Mouse (Mus musculus) CH12.LX (cell line): Measurements from ENCODE around the gene Crip2. TPM values are rescaled to one million over a fixed set of nuclear protein-coding genes. Genes with fewer than 3 reads are reported as not detected.

Source experiments
- DNase-seq: peaks from one replicate; pipeline ENCODE4 v3.0.0-alpha.2; 2013; ENCODE audit errors: extremely low read depth
- H3K27ac ChIP-seq: 2 replicates; pipeline ENCODE4 v1.5.1; 2012; ENCODE audit warnings: low read depth, mild to moderate bottlenecking, control low read depth, moderate library complexity; ENCODE audit not compliant: insufficient read depth
- H3K27me3 ChIP-seq: replicated peaks from 2 replicates; pipeline ENCODE3; 2012; ENCODE audit warnings: inconsistent platforms
- H3K36me3 ChIP-seq, 2 experiments: replicated peaks in 1 of 2; 2 replicates each; pipeline versions ENCODE3 to v1.6.1; 2012; ENCODE audit warnings: inconsistent platforms in 1 of 2, low read length in 1 of 2, mild to moderate bottlenecking in 1 of 2, mixed read lengths in 1 of 2, moderate library complexity in 1 of 2; ENCODE audit not compliant: control insufficient read depth in 1 of 2, insufficient read depth in 1 of 2
- H3K4me1 ChIP-seq, 2 experiments: 2 replicates each; pipeline ENCODE4 v1.6.1; 2012; ENCODE audit warnings: inconsistent platforms in 1 of 2, moderate library complexity in 1 of 2; ENCODE audit not compliant: insufficient read depth in 2 of 2, control insufficient read depth in 1 of 2
- H3K4me2 ChIP-seq: 2 replicates; pipeline ENCODE4 v1.6.1; 2012; ENCODE audit warnings: low read depth, mild to moderate bottlenecking, control low read depth; ENCODE audit not compliant: poor library complexity, insufficient read depth, severe bottlenecking
- H3K4me3 ChIP-seq, 3 experiments: fragments of 150-350 bp in 1 of 3; sonication (generic) in 1 of 3; replicated peaks in 1 of 3; 2 replicates each; pipeline versions ENCODE3 to v1.5.1; 2011 to 2012; ENCODE audit warnings: low read depth in 2 of 3, low read length in 2 of 3, mild to moderate bottlenecking in 2 of 3, moderate library complexity in 2 of 3, control low read depth in 1 of 3, improper control_type of control experiment in 1 of 3, inconsistent platforms in 1 of 3, mixed read lengths in 1 of 3; ENCODE audit not compliant: poor library complexity in 1 of 3
- H3K79me2 ChIP-seq: replicated peaks from 2 replicates; pipeline ENCODE4 v1.6.1; 2012; ENCODE audit warnings: mild to moderate bottlenecking, moderate library complexity; ENCODE audit not compliant: control insufficient read depth, poor library complexity, insufficient read depth, severe bottlenecking; ENCODE audit errors: extremely low read depth
- H3K9ac ChIP-seq: 2 replicates; pipeline ENCODE4 v1.6.1; 2012; ENCODE audit warnings: low read depth, mild to moderate bottlenecking, control low read depth, moderate library complexity; ENCODE audit not compliant: insufficient read depth
- H3K9me3 ChIP-seq: replicated peaks from 2 replicates; pipeline ENCODE3; 2012; ENCODE audit warnings: low read length, inconsistent platforms, mixed read lengths
- BHLHE40 ChIP-seq: IDR thresholded peaks from 2 replicates; pipeline ENCODE4 v1.6.1; 2011; ENCODE audit warnings: mild to moderate bottlenecking, low read depth, low read length, improper control_type of control experiment
- CHD1 ChIP-seq: IDR thresholded peaks from 2 replicates; pipeline ENCODE4 v1.6.1; 2012; ENCODE audit warnings: low read depth, low read length, improper control_type of control experiment, inconsistent platforms
- CTCF ChIP-seq, 2 experiments: IDR thresholded peaks in 1 of 2; conservative IDR thresholded peaks in 1 of 2; 2 replicates each; pipeline ENCODE4 v1.5.1; 2011 to 2012; ENCODE audit warnings: low read depth in 2 of 2, low read length in 2 of 2, improper control_type of control experiment in 1 of 2, inconsistent platforms in 1 of 2, mild to moderate bottlenecking in 1 of 2, moderate library complexity in 1 of 2
- ELF1 ChIP-seq: IDR thresholded peaks from 2 replicates; pipeline ENCODE4 v1.6.1; 2014; ENCODE audit warnings: low read depth, mild to moderate bottlenecking, inconsistent platforms, low read length, improper control_type of control experiment
- ETS1 ChIP-seq: conservative IDR thresholded peaks from 2 replicates; pipeline ENCODE4 v1.6.1; 2012; ENCODE audit warnings: low read depth, mild to moderate bottlenecking, inconsistent platforms, low read length, improper control_type of control experiment, moderate library complexity
- GABPA ChIP-seq: IDR thresholded peaks from 2 replicates; pipeline ENCODE4 v1.6.1; 2012; ENCODE audit warnings: low read depth, low read length, improper control_type of control experiment, inconsistent platforms; ENCODE audit not compliant: insufficient replicate concordance
- HCFC1 ChIP-seq: IDR thresholded peaks from 2 replicates; pipeline ENCODE4 v1.6.1; 2012; ENCODE audit warnings: low read depth, mild to moderate bottlenecking, inconsistent platforms, low read length, improper control_type of control experiment
- IRF4 ChIP-seq: IDR thresholded peaks from 2 replicates; pipeline ENCODE4 v1.6.1; 2014; ENCODE audit warnings: low read depth, mild to moderate bottlenecking, inconsistent platforms, low read length, improper control_type of control experiment
- JUN ChIP-seq: IDR thresholded peaks from 2 replicates; pipeline ENCODE4 v1.6.1; 2011; ENCODE audit warnings: low read depth, mild to moderate bottlenecking, low read length, improper control_type of control experiment, moderate library complexity; ENCODE audit not compliant: insufficient read depth
- MAFK ChIP-seq: IDR thresholded peaks from 2 replicates; pipeline ENCODE4 v1.6.1; 2011; ENCODE audit warnings: low read length, improper control_type of control experiment; ENCODE audit not compliant: insufficient replicate concordance
- MAZ ChIP-seq: IDR thresholded peaks from 2 replicates; pipeline ENCODE4 v1.6.1; 2012; ENCODE audit warnings: low read depth, mild to moderate bottlenecking, inconsistent platforms, low read length, improper control_type of control experiment, moderate library complexity
- MXI1 ChIP-seq: IDR thresholded peaks from 2 replicates; pipeline ENCODE4 v1.6.1; 2011; ENCODE audit warnings: mild to moderate bottlenecking, low read depth, low read length, improper control_type of control experiment
- MYC ChIP-seq: IDR thresholded peaks from 2 replicates; pipeline ENCODE4 v1.6.1; 2011; ENCODE audit warnings: low read depth, mild to moderate bottlenecking, improper control_type of control experiment, low read length
- NELFE ChIP-seq: IDR thresholded peaks from 2 replicates; pipeline ENCODE4 v1.6.1; 2011; ENCODE audit warnings: low read depth, low read length, improper control_type of control experiment
- NRF1 ChIP-seq: IDR thresholded peaks from 2 replicates; pipeline ENCODE4 v1.6.1; 2014; ENCODE audit warnings: low read depth, mild to moderate bottlenecking, inconsistent platforms, low read length, improper control_type of control experiment, moderate library complexity
- PAX5 ChIP-seq: IDR thresholded peaks from 2 replicates; pipeline ENCODE4 v1.6.1; 2012; ENCODE audit warnings: low read length, inconsistent platforms, mixed read lengths
- POLR2A ChIP-seq: IDR thresholded peaks from 2 replicates; pipeline ENCODE4 v1.6.1; 2011; ENCODE audit warnings: low read depth, mild to moderate bottlenecking, improper control_type of control experiment, low read length
- POLR2AphosphoS2 ChIP-seq: IDR thresholded peaks from 2 replicates; pipeline ENCODE4 v1.6.1; 2011; ENCODE audit warnings: low read depth, low read length, improper control_type of control experiment
- RAD21 ChIP-seq: IDR thresholded peaks from 2 replicates; pipeline ENCODE4 v1.6.1; 2011; ENCODE audit warnings: low read depth, mild to moderate bottlenecking, low read length, improper control_type of control experiment, moderate library complexity
- SIN3A ChIP-seq: IDR thresholded peaks from 2 replicates; pipeline ENCODE4 v1.6.1; 2012; ENCODE audit warnings: low read length, improper control_type of control experiment, inconsistent platforms
- SMC3 ChIP-seq: IDR thresholded peaks from 2 replicates; pipeline ENCODE4 v1.6.1; 2011; ENCODE audit warnings: low read depth, low read length, improper control_type of control experiment
- TBP ChIP-seq: conservative IDR thresholded peaks from 2 replicates; pipeline ENCODE4 v1.6.1; 2011; ENCODE audit warnings: low read depth, low read length, improper control_type of control experiment
- TCF12 ChIP-seq: IDR thresholded peaks from 2 replicates; pipeline ENCODE4 v1.6.1; 2014; ENCODE audit warnings: low read depth, mild to moderate bottlenecking, inconsistent platforms, low read length, improper control_type of control experiment
- UBTF ChIP-seq: IDR thresholded peaks from 2 replicates; pipeline ENCODE4 v1.6.1; 2012; ENCODE audit warnings: low read depth, mild to moderate bottlenecking, inconsistent platforms, low read length, improper control_type of control experiment, moderate library complexity
- USF2 ChIP-seq: conservative IDR thresholded peaks from 2 replicates; pipeline ENCODE4 v1.6.1; 2011; ENCODE audit warnings: low read depth, low read length, improper control_type of control experiment
- ZKSCAN1 ChIP-seq: IDR thresholded peaks from 2 replicates; pipeline ENCODE4 v1.6.1; 2012; ENCODE audit warnings: low read depth, inconsistent platforms, low read length, improper control_type of control experiment, borderline replicate concordance
- ZMIZ1 ChIP-seq: IDR thresholded peaks from 2 replicates; pipeline ENCODE4 v1.6.1; 2012; ENCODE audit warnings: low read depth, mild to moderate bottlenecking, inconsistent platforms, low read length, improper control_type of control experiment
- ZNF384 ChIP-seq: IDR thresholded peaks from 2 replicates; pipeline ENCODE4 v1.6.1; 2012; ENCODE audit warnings: low read depth, low read length, improper control_type of control experiment, inconsistent platforms
- dilution Hi-C: fragments of 300-500 bp; cut with MboI; formaldehyde crosslinking; loops from 2 replicates; pipeline ENCODE4 v1.14.3; 2020; ENCODE audit warnings: low sequenced_read_pairs; ENCODE audit not compliant: extremely low pct_unique_long_range_greater_than_20kb, extremely low pct_ligation_motif_present
- in situ Hi-C: fragments of 300-500 bp; cut with MboI; formaldehyde crosslinking; loops from 3 replicates; pipeline ENCODE4 v1.14.3; 2019; ENCODE audit warnings: low sequenced_read_pairs, low pct_ligation_motif_present, low pct_unique_long_range_greater_than_20kb, mixed read lengths
- polyA plus RNA-seq: library from polyadenylated mRNA; unstranded; fragments of >175 nt; gene quantifications from 2 replicates; pipeline ENCODE4 v1.2.1, GENCODE M21; 2012; ENCODE audit warnings: low read depth; ENCODE audit not compliant: insufficient read length
- total RNA-seq, 2 experiments: library from RNA; depleted of rRNA; stranded (reverse); fragments of 300-350 nt in 1 of 2; fragments of >200 nt in 1 of 2; gene quantifications; 2 replicates each; pipeline ENCODE4 v1.2.3; 2012 to 2014

Gene Crip2
- total and polyA plus RNA-seq, 3 experiments: 0.89 to 7.7 TPM; not detected in 1

- Histone ChIP-seq H3K36me3 (peaks cover 4 to 76% of the 10 kb centered on the region in 2 experiments), H3K4me3 (no peak overlapping the region), H3K4me2 (no peak overlapping the region), H3K79me2 (peaks cover 57% of the 10 kb centered on the region), H3K9me3 (no peaks in the 10 kb centered on the region), H3K4me1 (peaks cover 21 to 53% of the 10 kb centered on the region in 2 experiments), H3K9ac (no peak overlapping the region), H3K27ac (no peak overlapping the region), H3K27me3 (no peaks in the 10 kb centered on the region)
- in situ Hi-C loops: no loop called here
- dilution Hi-C loops: no loop called here
- peak; percentile 40 for DNase-seq
- TF ChIP-seq CTCF (conservative IDR thresholded peaks at IDR 0.05 in 1 of 2, IDR thresholded peaks at IDR 0.05 in 1 of 2; ENCODE audit: low read depth in 2 of 2, low read length in 2 of 2): peak; percentile 12 to 55; a peak in 2 of 4 replicates
- TF ChIP-seq UBTF: no peak
- no peak for TF ChIP-seq ZNF384
- no peak for TF ChIP-seq CHD1
- TF ChIP-seq ETS1: no peak
- no peak for TF ChIP-seq TCF12
- 0 out of 2 replicates have a peak, but pooled peaks have one; percentile 15 for TF ChIP-seq POLR2A
- TF ChIP-seq BHLHE40: no peak
- TF ChIP-seq ELF1: no peak
- TF ChIP-seq TBP: no peak
- no peak for TF ChIP-seq JUN
- TF ChIP-seq NRF1: no peak
- no peak for TF ChIP-seq RAD21
- TF ChIP-seq MAFK: no peak
- no peak for TF ChIP-seq USF2
Observed at GRCm38 (mm10) chr12:113103846-113104451, 36.1 kb upstream of the Crip2 start.

GRCm38 (mm10) chr12:113106386-113106785, 33.6 kb upstream of the Crip2 start:
- no peak overlapping the region for H3K4me2 ChIP-seq
- dilution Hi-C loops: no loop called here
- no peak overlapping the region for H3K27ac ChIP-seq
- no peak for DNase-seq
- no peaks in the 10 kb centered on the region for H3K9me3 ChIP-seq
- H3K9ac ChIP-seq: no peak overlapping the region
- no peak overlapping the region for H3K4me3 ChIP-seq
- no peak for TF ChIP-seq MXI1
- no peak for TF ChIP-seq ZMIZ1
- no peak for TF ChIP-seq IRF4
- TF ChIP-seq HCFC1: no peak
- no peak for TF ChIP-seq ZKSCAN1
- no peak for TF ChIP-seq MAZ
- TF ChIP-seq SIN3A: no peak
- TF ChIP-seq RAD21: no peak
- TF ChIP-seq JUN: no peak
- TF ChIP-seq MYC: no peak
- no peak for TF ChIP-seq GABPA
- no peak for TF ChIP-seq NRF1
- TF ChIP-seq TBP: no peak
- TF ChIP-seq MAFK: no peak
- TF ChIP-seq POLR2AphosphoS2: no peak
- no peak for TF ChIP-seq SMC3
- no peak for TF ChIP-seq PAX5
- TF ChIP-seq CTCF (conservative IDR thresholded peaks at IDR 0.05 in 1 of 2, IDR thresholded peaks at IDR 0.05 in 1 of 2; ENCODE audit: low read depth in 2 of 2, low read length in 2 of 2): no peak
- no peak for TF ChIP-seq NELFE
- no peak for TF ChIP-seq ZNF384
- peaks cover 7 to 77% of the 10 kb centered on the region in 2 experiments for H3K36me3 ChIP-seq
- H3K4me1 ChIP-seq: peaks cover 4 to 35% of the 10 kb centered on the region in 2 experiments; a peak in 2 of 4 replicates
- peaks cover 54% of the 10 kb centered on the region for H3K79me2 ChIP-seq
- in situ Hi-C loops: loop anchor here (5.0 kb wide), 1 partner anchor 34 kb away; the partner anchor contains the start of gene Tex22
- no peaks in the 10 kb centered on the region for H3K27me3 ChIP-seq
